Mouse (Mus musculus): ENCODE results near the gene Camk2g. TPM values are rescaled to one million over a fixed set of nuclear protein-coding genes. Genes with fewer than 3 reads are reported as not detected.

The Camk2g gene
- total RNA-seq, 2 experiments from 2014 or later: 162 to 163 TPM

GRCm38 (mm10) chr14:20829523-20830366 lies 35.9 kb upstream of the Camk2g start:
- peak overlapping the region; percentile 72 for H3K27ac ChIP-seq
- no peak for TF ChIP-seq CTCF (IDR thresholded peaks at IDR 0.05)
- DNase-seq: no peak
- intact Hi-C loops (cut with DNase I): no loop called here
- H3K4me3 ChIP-seq: no peak overlapping the region

- no peak for DNase-seq
- intact Hi-C loops (cut with DNase I): no loop called here
- no peak overlapping the region for H3K4me3 ChIP-seq
- peak overlapping the region; percentile 72 for H3K27ac ChIP-seq
- TF ChIP-seq CTCF (IDR thresholded peaks at IDR 0.05): no peak
Observed at GRCm38 (mm10) chr14:20828524-20828923, 34.6 kb upstream of the Camk2g start.

GRCm38 (mm10) chr14:20827491-20827890 lies 33.6 kb upstream of the Camk2g start:
- peak overlapping the region; percentile 72 for H3K27ac ChIP-seq
- peak; percentile 59 for DNase-seq
- no peak for TF ChIP-seq CTCF (IDR thresholded peaks at IDR 0.05)
- intact Hi-C loops (cut with DNase I): no loop called here
- H3K4me3 ChIP-seq: no peak overlapping the region

GRCm38 (mm10) chr14:20827061-20827460 lies 33.2 kb upstream of the Camk2g start:
- H3K4me3 ChIP-seq: no peak overlapping the region
- intact Hi-C loops (cut with DNase I): no loop called here
- peak; percentile 55 for DNase-seq
- no peak for TF ChIP-seq CTCF (IDR thresholded peaks at IDR 0.05)
- peak overlapping the region; percentile 72 for H3K27ac ChIP-seq

- H3K4me3 ChIP-seq: no peak overlapping the region
- no peak for TF ChIP-seq CTCF (IDR thresholded peaks at IDR 0.05)
- no peak for DNase-seq
- H3K27ac ChIP-seq: no peak overlapping the region
- intact Hi-C loops (cut with DNase I): no loop called here
Observed at GRCm38 (mm10) chr14:20825516-20825915, 31.6 kb upstream of the Camk2g start.

- H3K4me3 ChIP-seq: no peak overlapping the region
- TF ChIP-seq CTCF (IDR thresholded peaks at IDR 0.05): no peak
- DNase-seq: no peak
- no peak overlapping the region for H3K27ac ChIP-seq
- intact Hi-C loops (cut with DNase I): no loop called here
Observed at GRCm38 (mm10) chr14:20824517-20824916, 30.6 kb upstream of the Camk2g start.

GRCm38 (mm10) chr14:20815448-20815847 lies 21.6 kb upstream of the Camk2g start:
- no peak for TF ChIP-seq CTCF (IDR thresholded peaks at IDR 0.05)
- Histone ChIP-seq H3K4me3 (no peak overlapping the region), H3K27ac (no peak overlapping the region)
- no peak for DNase-seq
- intact Hi-C loops (cut with DNase I): loop anchor here (5.0 kb wide), 1 partner anchor 37 kb away; no protein-coding TSS in a partner anchor

- intact Hi-C loops (cut with DNase I): no loop called here
- H3K27ac ChIP-seq: no peak overlapping the region
- no peak for TF ChIP-seq CTCF (IDR thresholded peaks at IDR 0.05)
- no peak overlapping the region for H3K4me3 ChIP-seq
- no peak for DNase-seq
Observed at GRCm38 (mm10) chr14:20811779-20812406, 18.0 kb upstream of the Camk2g start.

GRCm38 (mm10) chr14:20811236-20811635 lies 17.3 kb upstream of the Camk2g start:
- no peak overlapping the region for H3K27ac ChIP-seq
- intact Hi-C loops (cut with DNase I): no loop called here
- DNase-seq: no peak
- no peak overlapping the region for H3K4me3 ChIP-seq
- no peak for TF ChIP-seq CTCF (IDR thresholded peaks at IDR 0.05)

GRCm38 (mm10) chr14:20809820-20810219 lies 15.9 kb upstream of the Camk2g start:
- intact Hi-C loops (cut with DNase I): loop anchor here (5.0 kb wide), 1 partner anchor 182 kb away; no protein-coding TSS in a partner anchor
- no peak for DNase-seq

GRCm38 (mm10) chr14:20809349-20809748 lies 15.5 kb upstream of the Camk2g start:
- Histone ChIP-seq H3K27ac (no peak overlapping the region), H3K4me3 (no peak overlapping the region)
- TF ChIP-seq CTCF (IDR thresholded peaks at IDR 0.05): no peak
- intact Hi-C loops (cut with DNase I): loop anchor here (5.0 kb wide), 1 partner anchor 183 kb away; no protein-coding TSS in a partner anchor
- no peak for DNase-seq

More at GRCm38 (mm10) chr14:20809820-20810219, 15.9 kb upstream of the Camk2g start:
- Histone ChIP-seq H3K27ac (no peak overlapping the region), H3K4me3 (no peak overlapping the region)
- no peak for TF ChIP-seq CTCF (IDR thresholded peaks at IDR 0.05)

GRCm38 (mm10) chr14:20806116-20806840 lies 12.4 kb upstream of the Camk2g start:
- peak overlapping the region; percentile 92 for H3K27ac ChIP-seq
- DNase-seq: peak; percentile 86

More at GRCm38 (mm10) chr14:20806116-20806840, 12.4 kb upstream of the Camk2g start:
- intact Hi-C loops (cut with DNase I): loop anchor here (5.0 kb wide), 1 partner anchor 186 kb away; no protein-coding TSS in a partner anchor
- H3K4me3 ChIP-seq: no peak overlapping the region
- TF ChIP-seq CTCF (IDR thresholded peaks at IDR 0.05): no peak
